Mouse (Mus musculus): ENCODE data around the gene Atad3a. TPM values are rescaled to one million over a fixed set of nuclear protein-coding genes. Genes with fewer than 3 reads are reported as not detected.

The Atad3a gene
- total RNA-seq, 2 experiments from 2014 or later = 37.5 to 48.3 TPM

DNA sequence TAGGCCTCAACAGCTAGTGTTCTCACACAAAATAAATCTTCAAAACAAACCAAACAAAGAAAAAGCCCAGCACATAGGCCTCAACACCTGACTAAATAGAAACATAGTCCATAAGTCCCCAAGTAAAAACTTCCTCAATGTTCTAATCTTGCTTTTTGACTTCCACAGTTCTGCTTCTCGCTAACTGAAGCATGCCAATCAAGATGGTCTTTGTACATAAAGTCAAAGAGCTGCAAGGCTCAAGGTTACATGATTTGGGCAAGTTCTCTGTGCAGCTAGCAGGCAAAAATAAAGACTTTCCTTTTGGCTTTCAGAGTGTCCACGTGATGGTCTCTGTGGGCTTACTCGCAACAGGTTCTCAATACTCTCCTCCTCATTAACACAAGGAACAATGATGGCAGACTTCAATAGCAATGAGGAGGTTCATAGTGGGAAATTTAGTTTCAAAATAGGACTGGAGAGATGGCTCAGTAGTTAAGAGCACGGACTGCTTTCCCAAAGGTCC lies 57.4 kb downstream of the Atad3a start:
- intact Hi-C loops (cut with DNase I) = no loop called here
- no peak for DNase-seq (ENCODE audit: low spot score in 2 of 2)

DNA sequence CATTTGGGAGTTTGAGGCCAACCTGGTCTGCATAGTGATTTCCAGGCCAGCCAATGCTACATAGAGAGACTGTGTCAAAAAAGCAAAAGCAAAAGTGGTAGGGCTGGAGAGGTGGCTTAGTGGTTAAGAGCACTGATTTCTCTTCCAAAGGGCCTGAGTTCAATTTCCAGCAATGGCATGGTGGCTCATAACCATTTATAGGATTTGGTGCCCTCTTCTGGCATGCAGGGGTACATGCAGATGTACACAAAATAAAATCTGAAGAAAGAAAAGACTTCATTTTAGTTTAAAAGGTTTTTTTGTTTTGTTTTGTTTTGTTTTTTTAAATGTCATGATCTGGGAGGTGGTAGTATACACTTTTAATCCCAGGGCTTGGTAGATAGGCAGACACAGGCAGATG lies 60.5 kb downstream of the Atad3a start:
- intact Hi-C loops (cut with DNase I) = no loop called here
- DNase-seq (ENCODE audit: low spot score in 2 of 2) = no peak

DNA sequence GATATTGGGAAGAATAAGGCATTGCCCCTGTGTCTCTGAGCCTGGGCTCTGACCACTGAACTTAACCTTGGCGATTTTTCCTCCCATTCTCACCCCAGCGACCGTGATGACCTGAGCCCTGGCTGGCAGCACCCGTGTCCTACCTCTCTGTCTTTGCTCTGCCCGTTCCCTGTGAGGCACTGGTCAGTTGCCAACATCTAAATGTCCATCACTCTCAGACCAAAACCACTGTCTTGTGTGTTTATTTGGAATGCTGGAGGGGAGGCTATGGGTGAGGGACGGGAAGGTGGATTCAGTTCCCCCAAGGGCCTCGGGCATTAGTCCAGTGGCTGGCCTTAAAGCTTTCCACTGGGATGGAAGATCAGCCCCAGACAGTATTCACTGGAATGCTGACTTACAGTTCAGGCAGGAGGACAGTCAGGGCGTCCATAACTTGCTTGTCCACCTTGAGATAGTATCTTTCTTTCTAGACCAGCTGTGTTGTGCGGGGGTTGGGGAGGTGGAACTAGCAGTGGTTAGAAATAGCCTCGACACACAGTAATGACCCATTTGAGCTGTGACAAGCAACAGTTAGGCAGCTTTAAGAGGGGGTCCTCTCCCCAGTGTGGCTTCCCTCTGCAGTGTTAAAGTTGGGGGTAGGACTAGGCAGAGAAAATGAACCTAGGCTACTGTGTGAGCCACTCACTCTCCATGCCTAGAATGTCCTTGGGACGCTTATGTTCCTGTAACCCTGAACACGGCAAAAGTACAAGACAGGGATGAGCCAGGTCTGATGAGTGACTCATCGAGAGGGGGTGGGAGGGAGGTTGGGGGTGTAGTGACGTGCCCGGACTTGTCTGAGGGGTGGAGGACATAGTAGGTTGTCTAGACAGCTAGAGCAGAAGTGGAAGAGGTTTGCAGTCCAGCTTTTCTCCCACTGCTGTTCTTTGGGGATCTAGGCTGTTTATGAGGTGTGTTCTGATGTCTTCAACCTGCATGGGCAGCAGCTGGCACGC lies 64.3 kb downstream of the Atad3a start:
- DNase-seq (ENCODE audit: low spot score in 2 of 2) = peak in 1 of 2 experiments; percentile 16

DNA sequence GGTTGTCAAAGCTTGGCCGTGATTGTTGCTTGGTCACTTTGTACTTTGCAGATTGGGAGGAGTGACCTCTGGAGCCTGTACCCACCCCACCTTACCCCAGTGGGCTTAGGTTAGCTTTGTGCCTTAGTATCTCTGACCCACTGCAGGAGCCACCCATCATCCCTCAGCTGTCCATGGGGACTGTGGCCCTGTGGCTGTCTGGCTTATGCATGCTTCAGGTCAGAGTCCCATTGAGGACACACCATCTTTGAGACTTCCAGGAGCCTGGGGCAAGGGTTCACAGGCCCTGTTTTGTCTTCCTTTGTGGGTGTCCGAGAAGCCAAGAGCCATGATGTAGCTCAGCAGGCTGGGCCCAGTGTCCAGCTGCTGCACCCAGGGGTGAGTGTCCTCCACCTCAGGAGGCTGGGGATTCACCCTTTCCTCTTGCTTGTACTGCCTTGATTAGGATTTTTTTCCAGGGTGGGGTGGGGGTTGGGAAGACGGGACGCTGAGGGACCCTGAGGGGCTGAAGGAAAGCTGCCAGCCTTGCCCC lies 65.3 kb downstream of the Atad3a start:
- intact Hi-C loops (cut with DNase I) = no loop called here

More for the DNA sequence above, 64.3 kb downstream of the Atad3a start:
- intact Hi-C loops (cut with DNase I) = no loop called here

DNA sequence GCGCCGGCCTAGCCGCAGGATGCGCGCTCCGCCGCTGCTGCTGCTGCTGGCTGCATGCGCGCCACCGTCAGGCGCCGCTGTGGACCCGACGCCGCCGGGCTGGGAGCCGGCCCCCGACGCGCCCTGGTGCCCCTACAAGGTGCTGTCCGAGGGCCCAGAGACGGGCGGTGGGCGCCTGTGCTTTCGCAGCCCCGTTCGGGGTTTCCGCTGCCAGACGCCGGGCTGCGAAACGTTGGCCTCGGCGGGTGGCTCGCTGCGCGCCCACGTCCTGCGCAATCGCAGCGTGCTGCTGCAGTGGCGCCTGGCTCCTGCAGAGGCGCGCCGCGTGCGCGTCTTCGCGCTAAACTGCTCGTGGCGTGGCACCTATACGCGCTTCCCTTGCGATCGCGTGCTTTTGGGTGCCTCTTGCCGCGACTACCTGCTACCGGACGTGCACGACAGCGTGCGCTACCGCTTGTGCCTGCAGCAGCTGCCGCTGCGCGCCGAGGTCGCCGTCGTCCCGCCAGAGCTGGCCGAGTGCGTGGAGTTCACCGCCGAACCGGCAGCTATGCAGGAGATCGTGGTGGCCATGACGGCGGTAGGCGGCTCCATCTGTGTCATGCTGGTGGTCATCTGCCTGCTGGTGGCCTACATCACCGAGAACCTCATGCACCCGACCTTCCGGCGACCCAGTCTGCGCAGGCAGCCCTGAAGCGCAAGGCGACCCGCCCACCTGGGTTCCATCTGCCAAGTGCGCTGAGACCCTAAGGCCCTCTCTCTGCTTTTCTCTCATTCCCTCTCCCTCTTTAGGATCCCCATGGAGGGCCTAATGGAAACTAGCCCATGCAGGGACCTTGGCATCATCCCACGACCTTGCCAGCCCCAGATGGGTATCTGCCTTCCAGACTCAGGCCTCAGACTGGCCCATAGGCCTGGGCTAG lies 66.2 kb downstream of the Atad3a start:
- intact Hi-C loops (cut with DNase I) = loop anchor here (1.0 kb wide), 1 partner anchor 25 kb away; the partner anchor contains the start of gene Mib2
- DNase-seq (ENCODE audit: low spot score in 2 of 2) = peak; percentile 85 to 89

More for the DNA sequence above, 65.3 kb downstream of the Atad3a start:
- DNase-seq (ENCODE audit: low spot score in 2 of 2) = no peak

DNA sequence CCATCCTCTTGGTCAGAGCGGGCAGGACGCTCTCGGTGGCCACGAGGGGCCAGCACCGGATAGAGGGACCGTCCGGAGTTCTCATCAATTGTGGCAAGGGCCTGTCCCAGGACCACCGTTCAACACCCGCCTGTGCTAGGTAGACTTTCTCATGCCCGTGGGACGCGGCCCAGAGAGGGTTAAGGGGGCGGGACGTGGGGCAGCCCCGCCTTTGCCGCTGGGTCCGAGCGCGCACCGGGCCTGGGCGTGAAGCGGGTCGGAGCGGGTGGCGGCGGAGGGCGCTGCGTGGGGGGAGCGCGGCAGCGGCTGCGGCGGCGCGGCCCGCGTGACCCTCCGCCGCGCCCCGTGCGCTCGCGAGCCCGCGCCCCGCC lies 66.8 kb downstream of the Atad3a start, which contains the start of gene Fndc10:
Gene Fndc10, plus strand, starts transcription at position 232 of the 371 bp plus-strand sequence.
- DNase-seq (ENCODE audit: low spot score in 2 of 2) = peak; percentile 76 to 83
- intact Hi-C loops (cut with DNase I) = loop anchor here (1.0 kb wide), 1 partner anchor 25 kb away; the partner anchor contains the start of gene Mib2

DNA sequence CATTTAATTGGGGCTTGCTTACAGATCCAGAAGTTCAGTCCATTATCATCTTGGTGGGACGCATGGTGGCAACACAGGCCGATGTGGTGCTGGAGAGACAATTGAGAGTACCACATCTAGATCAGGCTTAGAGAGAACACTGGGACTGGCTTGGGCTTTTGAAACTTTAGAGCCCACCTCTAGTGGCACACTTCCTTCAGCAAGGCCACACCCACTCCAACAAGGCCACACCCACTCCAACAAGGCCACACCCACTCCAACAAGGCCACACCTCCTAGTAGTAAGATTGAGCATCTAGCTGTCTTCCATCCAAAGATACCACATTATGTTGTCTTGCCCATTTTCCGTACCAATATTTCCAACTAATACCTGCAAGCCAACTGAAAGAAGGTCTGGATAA lies 68.5 kb downstream of the Atad3a start:
- no peak for DNase-seq (ENCODE audit: low spot score in 2 of 2)
- intact Hi-C loops (cut with DNase I) = no loop called here

Small RNA genes within 50 kb of the gene (microRNA-seq; reads per million reads assigned to microRNA genes)
- gene Gm27743 = not detected

Other genes starting within 250 kb of the Atad3a start
- 10 to 100 TPM; 56.0 to 59.6 TPM for gene Nadk, start 198.7 kb downstream of the Atad3a start, total RNA-seq (2021)
- 10 to 100 TPM; 49.6 to 52.6 TPM for gene Slc35e2, start 159.7 kb downstream of the Atad3a start, total RNA-seq (2021)
- 10 to 100 TPM; 44.0 to 53.0 TPM for gene Cdk11b, start 136.2 kb downstream of the Atad3a start, total RNA-seq (2021)
- not detected for gene Gm10563, start 115.7 kb downstream of the Atad3a start, total RNA-seq (2021)
- gene Mmp23, start 107.7 kb downstream of the Atad3a start, total RNA-seq (2021) = 1 to 10 TPM; 1.1 to 5.3 TPM
- gene Mib2, start 91.9 kb downstream of the Atad3a start, total RNA-seq (2021) = 100 to 1,000 TPM; 113 to 122 TPM
- 10 to 100 TPM; 26.4 to 35.9 TPM for gene Fndc10, start 66.8 kb downstream of the Atad3a start, total RNA-seq (2021)
- 100 to 1,000 TPM in 1 of 2 experiments, 10 to 100 TPM in 1; 87.0 to 104 TPM for gene Ssu72, start 56.3 kb downstream of the Atad3a start, total RNA-seq (2021)
- gene Tmem240, start 26.3 kb downstream of the Atad3a start, total RNA-seq (2021) = 10 to 100 TPM; 55.5 to 62.2 TPM
- gene Vwa1, start 13.6 kb upstream of the Atad3a start, total RNA-seq (2021) = 10 to 100 TPM; 13.1 to 13.4 TPM
- gene Tmem88b, start 24.8 kb upstream of the Atad3a start, total RNA-seq (2021) = 10 to 100 TPM; 18.3 to 30.0 TPM
- gene Ankrd65, start 29.3 kb upstream of the Atad3a start, total RNA-seq (2021) = not detected
- 10 to 100 TPM; 77.3 to 91.6 TPM for gene Mrpl20, start 41.8 kb upstream of the Atad3a start, total RNA-seq (2021)
- gene Ccnl2, start 51.4 kb upstream of the Atad3a start, total RNA-seq (2021) = 10 to 100 TPM; 50.4 to 84.5 TPM
- gene Aurkaip1, start 70.2 kb upstream of the Atad3a start, total RNA-seq (2021) = 100 to 1,000 TPM in 1 of 2 experiments, 10 to 100 TPM in 1; 88.7 to 101 TPM
- gene Mxra8, start 78.6 kb upstream of the Atad3a start, total RNA-seq (2021) = 10 to 100 TPM in 1 of 2 experiments, 1 to 10 TPM in 1; 5.8 to 10.3 TPM
- gene Dvl1, start 86.3 kb upstream of the Atad3a start, total RNA-seq (2021) = 10 to 100 TPM; 85.8 to 91.7 TPM
- gene Tas1r3, start 102.3 kb upstream of the Atad3a start, total RNA-seq (2021) = under 1 TPM; 0.11 to 0.15 TPM
- gene Cptp, start 108.3 kb upstream of the Atad3a start, total RNA-seq (2021) = 10 to 100 TPM; 31.2 to 35.2 TPM
- 10 to 100 TPM; 33.2 to 34.0 TPM for gene Ints11, start 108.5 kb upstream of the Atad3a start, total RNA-seq (2021)
- gene Pusl1, start 130.7 kb upstream of the Atad3a start, total RNA-seq (2021) = 10 to 100 TPM; 56.3 to 67.4 TPM
- 100 to 1,000 TPM; 137 to 150 TPM for gene Acap3, start 130.7 kb upstream of the Atad3a start, total RNA-seq (2021)
- 10 to 100 TPM; 78.8 to 80.1 TPM for gene Ube2j2, start 182.7 kb upstream of the Atad3a start, total RNA-seq (2021)
- 10 to 100 TPM; 18.1 to 19.5 TPM for gene C1qtnf12, start 201.2 kb upstream of the Atad3a start, total RNA-seq (2021)
- gene B3galt6, start 231.6 kb upstream of the Atad3a start, total RNA-seq (2021) = 10 to 100 TPM in 1 of 2 experiments, 1 to 10 TPM in 1; 9.9 to 11.1 TPM
- gene Sdf4, start 231.8 kb upstream of the Atad3a start, total RNA-seq (2021) = 100 to 1,000 TPM; 184 to 206 TPM

Measured in left cerebral cortex, postnatal 36 days (tissue).